Mouse (Mus musculus): ENCODE measurements around the gene Plekhj1. TPM values are rescaled to one million over a fixed set of nuclear protein-coding genes. Genes with fewer than 3 reads are reported as not detected.
"Not testable (repeated sequence)": the region's sequence is repeated elsewhere in the genome, so short reads cannot be mapped to it uniquely, and the experiment has no call there.

Gene Plekhj1
- total RNA-seq, 2 experiments from 2014 or later, result 18.9 to 81.7 TPM

DNA sequence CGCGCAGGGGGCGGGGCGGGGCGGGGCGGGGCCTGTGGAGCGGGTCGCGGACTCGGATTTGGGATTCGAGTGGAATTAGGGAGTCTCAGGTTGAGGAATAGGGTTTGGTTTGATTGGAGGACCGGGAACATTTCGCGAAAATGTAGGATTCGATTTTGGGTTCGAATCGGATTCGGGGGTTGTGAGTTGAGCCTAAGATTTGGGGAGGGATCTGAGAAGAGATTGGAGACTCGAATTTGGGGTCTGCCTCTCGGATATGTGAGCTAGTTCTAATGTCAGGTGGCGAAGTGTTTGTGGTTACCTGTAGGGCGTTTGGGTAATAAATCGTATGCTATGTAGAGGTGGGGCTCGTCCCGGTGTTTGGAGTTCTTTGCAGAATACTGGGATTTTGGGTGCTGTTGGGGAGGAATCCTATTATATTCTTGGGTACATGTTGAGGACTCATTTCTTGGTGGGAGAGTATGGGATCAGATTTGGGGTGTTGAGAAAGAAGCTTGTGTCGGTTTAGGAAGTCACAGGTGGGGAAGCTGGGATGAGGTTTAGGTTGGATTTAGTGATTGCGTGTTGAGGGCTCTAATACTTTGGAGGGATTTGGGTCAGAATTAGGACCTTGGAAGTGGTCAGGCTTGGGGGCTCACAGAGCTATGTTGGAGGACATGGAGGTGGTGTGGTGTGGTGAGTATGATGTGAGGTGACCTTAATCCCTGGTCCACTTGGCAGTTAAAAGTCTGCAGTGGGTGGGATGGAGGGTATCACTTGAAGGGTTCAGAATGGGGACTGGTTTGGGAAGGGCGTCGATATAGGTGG is 28.8 kb upstream of the Plekhj1 start:
- ATAC-seq (replicated peaks; ENCODE audit: low FRiP score, poor library complexity, severe bottlenecking), result no peak

DNA sequence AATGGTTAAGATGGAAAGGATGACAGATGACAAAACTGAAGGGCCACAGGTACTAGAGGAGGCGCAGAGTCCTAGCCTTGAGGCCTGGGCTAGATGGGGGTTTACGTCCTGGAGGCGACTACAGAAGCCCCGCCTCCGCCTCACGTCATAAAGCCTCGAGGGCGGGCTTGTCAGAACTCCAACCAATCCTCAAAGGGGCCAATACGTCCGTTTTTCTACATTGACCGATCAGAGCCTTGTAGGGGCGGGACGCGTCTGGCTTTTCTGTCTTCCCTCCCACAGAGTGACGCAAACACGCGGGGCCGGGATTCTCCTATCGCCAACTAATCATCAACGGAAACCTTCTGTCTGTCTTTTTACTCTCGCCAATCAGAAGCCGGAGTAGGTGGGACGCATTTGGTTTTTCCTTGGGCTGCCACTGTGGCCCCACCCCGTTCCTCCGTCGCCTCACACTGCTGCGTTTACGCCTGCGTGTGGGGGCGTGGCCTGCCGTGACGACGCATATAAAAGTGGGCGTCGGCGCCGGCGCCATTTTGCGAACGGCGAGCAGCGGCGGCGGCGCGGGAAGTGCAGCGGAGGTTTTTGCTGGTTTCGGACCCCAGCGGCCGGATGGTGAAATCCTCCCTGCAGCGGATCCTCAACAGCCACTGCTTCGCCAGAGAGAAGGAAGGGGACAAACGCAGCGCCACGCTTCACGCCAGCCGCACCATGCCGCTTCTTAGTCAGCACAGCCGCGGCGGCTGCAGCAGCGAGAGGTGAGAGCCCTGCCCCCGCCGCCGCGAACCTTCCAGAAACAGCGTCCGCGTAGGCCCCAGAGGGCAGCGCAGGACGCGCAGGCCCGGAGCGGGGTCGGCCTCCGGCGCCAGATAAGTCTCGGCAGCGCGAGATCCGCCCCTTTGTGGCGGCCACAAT is 28.0 kb upstream of the Plekhj1 start, which contains the start of gene Oaz1:
TSS of gene Oaz1 (plus strand) at position 506 of the 912 bp plus-strand sequence.
- peak; percentile 88 for ATAC-seq (replicated peaks; ENCODE audit: low FRiP score, poor library complexity, severe bottlenecking)

DNA sequence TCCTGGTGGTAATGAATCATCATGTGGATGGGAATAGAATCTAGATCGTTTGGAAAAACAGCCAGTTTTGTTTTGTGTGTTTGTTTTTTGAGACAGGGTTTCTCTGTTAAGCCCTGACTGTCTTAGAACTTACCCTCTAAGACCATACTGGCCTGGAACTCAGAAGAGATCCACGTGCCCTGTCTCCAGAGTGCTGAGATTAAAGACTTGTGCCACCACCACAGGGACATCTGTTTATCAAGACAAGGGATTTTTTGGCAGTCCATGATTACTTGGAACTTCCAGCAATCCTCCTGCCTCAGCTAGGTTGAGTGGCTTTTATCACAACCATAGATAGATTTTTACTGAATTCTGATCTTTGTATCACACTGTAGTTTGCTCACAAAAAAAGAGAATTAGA is 26.4 kb upstream of the Plekhj1 start:
- no peak for ATAC-seq (replicated peaks; ENCODE audit: low FRiP score, poor library complexity, severe bottlenecking)

DNA sequence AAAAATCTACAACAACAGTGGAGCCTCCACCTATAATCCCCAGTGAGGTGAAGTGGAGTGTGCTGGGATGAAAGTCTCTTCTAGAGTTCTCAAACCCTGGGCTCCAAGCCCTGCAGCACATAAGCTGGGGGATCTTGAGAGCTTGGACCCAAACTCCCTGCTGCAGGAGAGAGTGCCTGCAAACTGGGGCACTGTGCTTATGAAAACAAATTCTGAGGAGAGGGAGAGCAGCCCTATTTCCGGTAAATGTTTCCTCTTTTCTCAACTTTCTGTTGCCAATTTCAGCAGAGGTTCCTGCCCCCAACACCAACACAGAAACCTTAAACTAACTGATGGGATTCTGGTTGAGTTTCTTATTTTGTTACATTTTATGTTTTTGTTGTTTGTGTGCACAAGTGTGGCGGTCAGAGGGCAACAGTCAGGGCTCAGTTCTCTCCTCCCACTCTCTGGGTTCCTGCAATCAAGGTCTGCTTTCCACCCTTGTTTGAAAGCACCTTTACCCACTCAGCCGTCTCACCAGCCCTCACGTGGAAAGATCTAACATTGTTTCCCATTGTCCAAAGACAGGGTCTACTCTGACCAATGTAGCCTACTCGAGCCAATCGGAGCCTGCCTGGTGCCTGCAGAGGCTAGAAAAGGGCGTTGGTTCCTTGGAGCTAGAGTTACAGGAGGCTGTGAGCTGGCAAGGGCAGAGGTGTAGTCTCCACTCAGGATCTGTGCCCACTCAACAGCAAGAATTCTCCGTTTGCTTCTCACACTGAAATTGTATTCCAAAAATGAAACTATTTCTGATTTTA is 25.6 kb upstream of the Plekhj1 start:
- peak; percentile 57 for ATAC-seq (replicated peaks; ENCODE audit: low FRiP score, poor library complexity, severe bottlenecking)

DNA sequence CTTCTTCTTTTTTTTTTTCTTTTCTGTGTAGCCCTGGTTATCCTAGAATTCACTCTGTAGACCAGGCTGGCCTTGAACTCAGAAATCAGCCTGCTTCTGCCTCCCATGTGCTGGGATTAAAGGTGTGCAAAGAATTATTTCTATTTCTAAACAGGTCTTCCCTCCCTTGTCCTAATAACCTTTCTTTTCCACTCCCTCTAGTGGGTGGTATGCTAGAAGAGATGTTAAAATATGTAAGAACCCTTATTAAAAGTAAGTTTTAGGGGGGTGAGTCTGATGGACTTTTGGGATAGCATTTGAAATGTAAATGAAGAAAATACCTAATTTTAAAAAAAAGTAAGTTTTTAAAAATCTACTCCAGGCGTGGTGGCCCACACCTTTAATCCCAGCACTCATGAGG is 24.9 kb upstream of the Plekhj1 start:
- no peak for ATAC-seq (replicated peaks; ENCODE audit: low FRiP score, poor library complexity, severe bottlenecking)

DNA sequence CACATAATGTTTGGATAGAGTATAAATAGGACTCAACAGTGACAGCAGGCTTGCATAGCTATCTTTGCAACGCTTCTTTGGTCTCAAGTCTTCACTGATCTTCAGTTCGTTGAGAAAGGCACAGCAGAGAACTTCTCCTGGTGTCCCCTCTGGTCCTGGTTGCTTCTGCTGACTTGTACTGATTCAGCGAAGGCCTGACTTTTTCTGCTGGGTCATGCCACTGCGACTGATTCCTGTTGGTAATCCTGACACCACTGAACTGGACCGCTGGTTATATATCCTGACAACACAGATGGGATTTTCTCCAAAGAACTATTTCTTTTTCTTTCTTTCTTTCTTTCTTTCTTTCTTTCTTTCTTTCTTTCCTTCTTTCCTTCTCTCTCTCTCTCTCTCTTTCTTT is 24.1 kb upstream of the Plekhj1 start:
- no peak for ATAC-seq (replicated peaks; ENCODE audit: low FRiP score, poor library complexity, severe bottlenecking)

DNA sequence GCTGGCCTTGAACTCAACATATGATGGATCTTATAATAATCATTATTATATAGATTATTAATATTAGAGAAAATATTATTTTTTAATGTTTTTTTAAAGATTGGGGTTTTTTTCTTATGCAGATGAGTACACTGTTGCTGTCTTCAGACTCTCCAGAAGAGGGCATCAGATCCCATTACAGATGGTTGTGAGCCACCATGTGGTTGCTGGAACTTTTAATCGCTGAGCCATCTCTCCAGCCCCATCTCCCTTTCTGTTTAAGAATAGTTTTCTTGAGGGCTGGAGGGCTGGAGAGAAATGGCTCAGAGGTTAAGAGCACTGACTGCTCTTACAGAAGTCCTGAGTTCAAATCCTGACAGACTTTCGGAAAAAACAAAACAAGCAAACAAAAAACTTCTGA is 23.6 kb upstream of the Plekhj1 start:
- ATAC-seq (replicated peaks; ENCODE audit: low FRiP score, poor library complexity, severe bottlenecking), result no peak

DNA sequence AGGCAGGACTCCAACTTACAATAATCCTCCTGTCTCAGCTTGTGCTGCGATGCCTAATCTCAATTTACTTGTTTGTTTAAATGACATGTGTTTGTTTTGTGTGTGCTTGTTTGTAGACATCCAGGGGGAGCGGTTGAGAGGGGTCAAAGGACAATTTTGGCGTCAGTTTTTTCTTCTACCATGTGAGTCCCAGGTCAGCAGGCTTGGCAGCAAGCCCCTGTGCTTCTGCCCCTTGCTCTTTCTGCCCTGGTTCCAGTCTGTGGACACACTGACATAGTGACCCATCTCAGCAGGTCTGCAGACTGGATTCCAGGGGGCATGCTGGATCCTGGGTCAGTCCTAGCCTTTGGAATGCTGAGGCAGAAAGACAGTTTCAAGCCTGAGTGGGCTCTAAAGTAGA is 21.0 kb upstream of the Plekhj1 start:
- peak; percentile 0; the same call in 1 of the 2 replicates for ATAC-seq (replicated peaks; ENCODE audit: low FRiP score, poor library complexity, severe bottlenecking)

DNA sequence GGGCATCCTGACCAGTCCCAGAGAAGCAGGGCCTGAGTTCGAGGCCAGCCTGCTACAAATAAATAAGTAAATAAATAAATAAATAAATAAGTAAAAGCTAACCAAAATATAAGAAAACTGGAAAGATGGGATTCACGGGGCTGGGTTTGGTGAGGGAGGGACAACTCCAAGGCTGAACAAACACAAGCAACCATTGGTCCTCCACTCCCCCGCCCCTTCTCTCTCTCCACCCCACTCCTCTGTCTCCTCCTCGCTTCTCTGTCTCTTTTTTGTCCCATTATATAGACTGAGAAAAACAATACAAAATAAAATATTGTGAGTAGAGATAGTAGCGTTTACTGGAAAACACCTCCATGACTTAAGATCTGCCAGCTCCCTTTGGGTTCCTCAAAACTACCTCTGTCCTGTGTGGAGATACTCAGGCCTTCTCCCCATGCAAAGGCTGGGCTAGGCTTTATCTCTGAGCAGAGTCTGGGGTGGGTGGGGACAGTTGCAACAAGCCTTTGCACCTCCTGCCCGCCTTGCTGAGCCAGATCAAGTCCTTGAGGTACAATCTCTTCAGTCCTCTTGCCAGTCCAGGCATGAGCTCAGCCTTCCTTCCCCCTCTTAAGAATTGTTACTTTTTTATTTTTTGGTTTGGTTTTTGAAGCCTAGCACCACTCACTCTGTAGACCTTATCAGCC is 20.3 kb upstream of the Plekhj1 start:
- peak; percentile 99 for ATAC-seq (replicated peaks; ENCODE audit: low FRiP score, poor library complexity, severe bottlenecking)

DNA sequence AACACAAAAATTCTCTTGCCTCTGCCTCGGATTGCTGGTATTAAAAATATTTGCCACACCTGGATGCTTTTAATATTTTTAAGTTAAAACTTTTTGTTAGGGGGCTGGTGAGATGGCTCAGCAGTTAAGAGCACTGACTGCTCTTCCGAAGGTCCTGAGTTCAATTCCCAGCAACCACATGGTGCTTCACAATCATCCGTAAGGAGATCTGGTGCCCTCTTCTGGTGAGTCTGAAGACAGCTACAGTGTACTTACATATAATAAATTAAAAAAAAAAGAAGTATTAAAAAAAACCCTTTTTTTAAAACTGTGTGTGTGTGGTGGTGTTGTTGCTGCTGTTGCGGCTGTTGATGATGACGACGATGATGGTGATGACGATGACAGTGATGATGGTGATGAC is 19.5 kb upstream of the Plekhj1 start:
- not testable (repeated sequence) for ATAC-seq (replicated peaks; ENCODE audit: low FRiP score, poor library complexity, severe bottlenecking)

DNA sequence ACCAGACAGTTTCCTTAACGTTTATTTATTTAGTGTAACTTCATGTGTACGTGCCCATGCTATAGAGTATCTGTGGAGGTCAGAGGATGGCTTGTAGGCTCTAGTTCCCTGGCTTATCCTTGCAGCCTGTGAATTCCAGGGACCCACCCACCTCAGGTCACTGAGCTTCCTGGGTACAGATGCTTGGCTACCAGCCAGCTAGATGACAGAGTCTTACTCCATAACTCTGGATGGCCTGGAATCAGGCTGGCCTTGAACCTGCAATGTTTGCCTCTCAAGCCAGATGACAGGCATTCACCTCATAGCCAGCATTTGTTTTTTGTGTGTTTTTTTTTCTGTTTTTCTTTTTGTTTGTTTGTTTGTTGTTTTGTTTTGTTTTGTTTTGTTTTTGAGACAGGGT is 18.7 kb upstream of the Plekhj1 start:
- ATAC-seq (replicated peaks; ENCODE audit: low FRiP score, poor library complexity, severe bottlenecking), result no peak

DNA sequence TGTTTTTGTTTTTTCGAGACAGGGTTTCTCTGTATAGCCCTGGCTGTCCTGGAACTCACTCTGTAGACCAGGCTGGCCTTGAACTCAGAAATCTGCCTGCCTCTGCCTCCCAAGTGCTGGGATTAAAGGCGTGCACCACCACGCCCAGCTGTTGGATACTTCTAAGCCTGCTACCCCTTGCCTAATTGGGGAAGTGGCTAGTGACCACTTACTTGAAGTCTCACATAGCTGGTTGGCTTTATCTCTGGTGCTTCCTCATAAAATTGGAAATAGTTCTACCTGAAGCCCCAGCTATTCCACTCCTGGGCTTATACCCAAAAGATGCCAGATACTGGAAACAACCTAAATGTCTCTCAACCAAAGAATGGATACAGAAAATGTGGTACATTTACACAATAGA is 17.9 kb upstream of the Plekhj1 start:
- not testable (repeated sequence) for ATAC-seq (replicated peaks; ENCODE audit: low FRiP score, poor library complexity, severe bottlenecking)

DNA sequence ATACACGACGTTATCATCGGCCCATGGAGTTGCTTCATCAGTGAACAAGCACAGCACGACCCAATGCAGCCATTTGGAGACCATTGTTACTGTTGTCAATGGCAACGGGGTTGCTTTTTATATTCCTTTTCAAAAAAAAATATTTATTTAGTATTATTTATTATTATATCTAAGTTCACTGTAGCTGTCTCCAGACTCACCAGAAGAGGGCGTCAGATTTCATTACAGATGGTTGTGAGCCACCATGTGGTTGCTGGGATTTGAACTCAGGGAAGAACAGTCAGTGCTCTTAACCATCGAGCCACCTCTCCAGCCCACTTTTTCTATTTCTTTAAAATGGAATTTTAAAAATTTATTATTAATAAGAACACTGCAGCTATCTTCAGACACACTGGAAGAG is 16.4 kb upstream of the Plekhj1 start:
- ATAC-seq (replicated peaks; ENCODE audit: low FRiP score, poor library complexity, severe bottlenecking), result no peak

DNA sequence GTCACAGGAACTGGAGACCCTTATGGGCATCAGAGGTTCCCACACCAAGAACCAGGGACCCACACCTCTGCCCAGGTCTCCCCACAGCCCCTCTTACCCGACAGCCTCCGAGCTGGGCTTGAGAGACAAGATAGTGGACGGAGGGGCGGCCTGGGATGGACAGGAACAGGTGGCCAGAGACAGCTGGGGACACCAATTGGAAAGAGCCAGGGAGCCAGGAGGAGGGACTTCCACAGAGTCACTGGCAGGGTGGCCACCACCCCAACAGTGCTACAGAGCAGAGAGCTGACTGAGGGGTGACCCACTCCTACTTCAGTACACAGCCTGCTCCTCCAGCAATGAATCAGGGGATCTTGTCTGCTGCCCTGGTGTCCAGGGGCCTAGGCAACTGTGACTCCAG is 14.9 kb upstream of the Plekhj1 start, which contains the start of gene Jsrp1:
TSS of gene Jsrp1 (minus strand) at position 133 of the 400 bp plus-strand sequence.
- ATAC-seq (replicated peaks; ENCODE audit: low FRiP score, poor library complexity, severe bottlenecking), result no peak

DNA sequence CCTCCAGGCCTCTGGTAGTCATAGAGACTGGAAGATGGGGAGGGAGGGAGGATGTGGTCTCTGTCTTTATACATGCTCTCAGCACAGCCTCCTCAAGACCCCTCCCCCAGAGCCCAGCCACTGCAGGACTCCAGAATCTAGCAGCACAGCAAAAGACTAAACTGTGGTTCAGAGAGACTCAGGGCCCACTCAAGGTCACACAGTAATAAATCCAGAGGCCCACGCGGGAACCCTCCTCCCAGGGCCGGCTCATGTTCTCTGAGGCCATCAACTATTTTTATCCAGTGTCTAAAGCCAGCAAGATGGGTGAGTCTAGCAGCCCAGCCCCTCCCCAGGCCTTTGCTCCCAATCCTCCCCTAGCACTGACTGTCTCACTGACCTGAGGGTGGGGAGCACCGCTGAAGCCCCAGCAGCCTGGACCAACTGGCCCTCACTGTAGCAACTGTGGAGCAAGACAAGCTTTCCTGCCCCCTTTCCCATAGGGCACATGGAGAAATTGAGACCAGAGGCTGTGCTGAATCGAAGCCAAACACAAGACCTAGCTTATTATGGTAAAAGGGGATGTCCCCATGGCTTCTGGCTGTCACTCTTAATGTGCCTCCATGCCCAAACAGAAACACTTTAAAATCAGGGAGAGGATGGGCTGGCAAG is 14.1 kb upstream of the Plekhj1 start:
- no peak for ATAC-seq (replicated peaks; ENCODE audit: low FRiP score, poor library complexity, severe bottlenecking)

DNA sequence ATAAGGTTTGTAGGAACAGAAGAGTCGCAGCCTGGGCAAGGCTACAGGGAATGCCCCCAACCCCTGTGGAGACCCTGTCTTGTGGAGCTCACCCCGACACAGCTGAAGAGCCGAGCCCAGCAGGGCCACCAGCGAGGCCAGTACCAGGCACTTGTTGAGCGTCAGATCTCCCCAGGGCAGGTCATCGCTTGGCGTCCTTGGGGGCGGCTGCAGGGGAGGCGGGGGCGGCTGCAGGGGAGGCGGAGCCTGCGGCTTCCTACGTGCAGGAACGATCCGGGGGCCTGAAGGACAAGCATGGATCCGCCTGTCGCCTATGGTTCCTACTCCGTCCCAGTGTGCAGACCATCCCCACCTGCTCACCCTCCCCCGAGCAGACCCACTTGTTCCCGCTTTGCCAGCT is 11.7 kb upstream of the Plekhj1 start:
- ATAC-seq (replicated peaks; ENCODE audit: low FRiP score, poor library complexity, severe bottlenecking), result no peak

DNA sequence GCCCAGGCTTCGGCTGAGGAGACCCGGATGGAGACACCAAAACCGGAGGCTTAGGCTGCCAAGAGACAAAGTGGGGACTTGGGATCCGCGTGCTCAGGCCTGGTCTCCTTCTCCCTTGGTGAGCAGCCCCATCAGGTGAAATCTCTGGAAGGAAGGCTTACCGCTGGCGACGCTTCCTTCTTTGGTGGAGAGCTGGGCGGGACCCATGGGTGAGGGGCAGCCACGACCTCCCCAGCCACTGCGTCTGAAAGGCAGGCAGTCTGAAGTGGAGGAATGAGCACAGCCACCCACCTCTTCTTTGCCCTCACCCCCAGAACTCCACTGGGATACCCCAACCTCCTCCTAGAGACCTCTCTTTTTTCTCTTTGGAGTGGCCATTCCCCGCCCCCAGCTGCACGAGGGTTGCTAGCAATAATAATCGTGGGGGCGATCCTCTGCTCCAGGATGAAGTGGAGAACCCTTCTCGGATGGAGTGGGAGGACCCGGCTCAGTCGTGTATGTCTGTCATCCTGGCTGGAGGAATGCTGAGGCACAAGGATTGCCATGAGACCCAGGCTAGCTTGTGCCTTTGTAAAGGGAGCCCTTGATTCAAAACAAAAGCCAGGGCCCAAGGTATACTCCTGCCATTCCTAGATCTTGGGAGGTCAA is 10.7 kb upstream of the Plekhj1 start:
- ATAC-seq (replicated peaks; ENCODE audit: low FRiP score, poor library complexity, severe bottlenecking), result no peak
